Mouse (Mus musculus): Measurements from ENCODE around the gene Hes7.

DNA sequence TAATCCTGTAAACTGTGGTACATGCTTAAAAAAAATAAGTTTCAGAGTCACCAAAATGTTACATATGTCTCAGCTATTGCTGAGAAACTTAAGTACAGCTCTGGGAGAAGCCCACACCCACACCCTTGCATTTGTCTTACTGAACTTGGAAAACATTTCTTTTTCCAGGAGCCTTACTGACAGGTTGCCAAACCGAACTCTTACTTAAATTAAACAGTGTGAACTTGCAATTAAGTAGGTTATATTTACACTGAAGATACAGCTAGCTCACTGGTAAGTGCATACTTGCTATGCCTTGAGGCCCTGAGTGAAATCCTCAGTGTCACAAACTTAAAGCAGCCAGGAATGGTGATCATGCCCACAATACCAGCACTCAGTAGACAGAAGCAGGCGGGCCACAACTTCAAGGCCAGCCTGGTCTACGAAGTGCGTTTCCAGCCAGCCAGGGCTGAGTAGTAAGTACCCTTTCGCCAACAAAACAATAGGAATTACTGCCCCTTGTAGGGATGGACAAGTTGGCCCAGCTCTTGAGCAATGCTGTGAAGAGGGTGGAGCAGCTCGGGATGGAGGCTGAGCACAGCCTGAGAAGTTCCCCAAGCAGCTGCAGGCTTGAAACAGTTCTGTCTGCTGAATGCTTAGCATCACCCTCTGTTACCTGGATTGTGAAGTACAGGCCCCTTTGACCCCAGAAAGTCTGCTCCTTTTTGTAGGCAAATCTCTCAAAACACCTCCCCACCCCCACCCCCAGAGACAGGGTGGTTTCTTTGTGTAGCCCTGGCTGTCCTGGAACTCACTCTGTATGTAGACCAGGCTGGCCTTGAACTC lies 46.0 kb upstream of the Hes7 start:
- TF ChIP-seq CTCF (IDR thresholded peaks at IDR 0.05; ENCODE audit: extremely low read depth, insufficient read depth, insufficient read length, insufficient replicate concordance) (no peak), POLR2A (IDR thresholded peaks at IDR 0.05; ENCODE audit: low read depth, low read length) (no peak)
